Mouse (Mus musculus): ENCODE results near the gene Ate1.
"Not testable (repeated sequence)": the region's sequence is repeated elsewhere in the genome, so short reads cannot be mapped to it uniquely, and the experiment has no call there.

The Ate1 gene

DNA sequence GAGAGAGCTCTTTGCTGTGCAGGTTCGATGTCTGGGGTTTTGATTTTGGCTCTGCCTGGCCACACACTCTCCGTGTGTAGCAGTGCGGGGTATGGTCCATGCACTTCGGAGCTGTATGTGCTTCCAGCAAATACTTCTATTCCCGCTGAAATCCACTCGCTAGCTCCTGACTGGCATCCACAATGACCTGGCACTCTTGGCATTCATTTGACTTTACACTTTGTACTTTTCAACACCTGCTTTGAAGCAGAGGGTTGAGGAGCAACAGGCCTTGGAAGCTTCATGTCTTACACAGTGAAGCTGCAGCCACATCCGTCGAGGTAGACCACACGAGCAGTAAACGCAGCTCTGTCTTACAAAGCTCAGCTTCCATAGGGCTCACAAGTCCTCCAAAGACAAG lies 112.5 kb downstream of the Ate1 start:
- no peak for DNase-seq (ENCODE audit: inconsistent age in 2 of 2, low spot score in 1 of 2)

DNA sequence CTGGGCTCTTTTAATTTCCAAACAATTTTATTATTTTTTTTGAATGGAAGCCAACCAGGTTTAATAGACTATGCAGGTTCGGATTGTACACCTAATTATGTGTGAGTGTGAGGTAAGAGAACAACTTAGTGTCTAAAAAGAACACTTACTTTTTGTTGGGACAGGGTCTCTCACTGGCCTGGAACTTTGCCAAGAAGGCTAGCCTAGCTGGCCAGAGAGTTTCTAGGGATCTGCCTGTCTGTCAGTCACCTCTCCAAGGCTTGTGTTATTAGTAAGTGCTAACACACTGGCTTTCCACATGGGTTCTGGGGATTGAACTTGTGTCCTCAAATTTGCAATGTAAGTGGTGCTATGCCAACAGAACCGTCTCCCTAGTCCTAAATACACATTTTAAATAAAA lies 116.8 kb downstream of the Ate1 start:
- no peak for DNase-seq (ENCODE audit: inconsistent age in 2 of 2, low spot score in 1 of 2)

DNA sequence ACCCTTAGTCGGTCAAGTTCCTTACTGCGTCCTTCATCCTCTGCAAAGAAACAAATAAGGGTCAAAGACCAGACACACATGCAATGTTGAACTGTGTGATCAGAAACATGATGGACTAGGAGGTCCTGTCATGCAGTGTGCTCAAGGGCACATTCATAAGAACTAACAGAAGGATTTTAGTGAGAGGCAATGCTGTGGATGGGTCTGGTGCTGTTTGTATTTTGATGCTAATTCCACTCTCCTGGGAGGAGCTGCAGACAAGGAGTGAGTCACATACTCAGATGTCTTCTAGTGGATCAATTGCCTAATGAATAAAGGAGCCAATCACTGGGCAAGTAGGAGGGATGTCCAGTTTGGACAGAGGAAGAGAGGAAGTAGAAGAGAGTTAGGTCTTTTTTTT lies 125.5 kb downstream of the Ate1 start:
- no peak for DNase-seq (ENCODE audit: inconsistent age in 2 of 2, low spot score in 1 of 2)

DNA sequence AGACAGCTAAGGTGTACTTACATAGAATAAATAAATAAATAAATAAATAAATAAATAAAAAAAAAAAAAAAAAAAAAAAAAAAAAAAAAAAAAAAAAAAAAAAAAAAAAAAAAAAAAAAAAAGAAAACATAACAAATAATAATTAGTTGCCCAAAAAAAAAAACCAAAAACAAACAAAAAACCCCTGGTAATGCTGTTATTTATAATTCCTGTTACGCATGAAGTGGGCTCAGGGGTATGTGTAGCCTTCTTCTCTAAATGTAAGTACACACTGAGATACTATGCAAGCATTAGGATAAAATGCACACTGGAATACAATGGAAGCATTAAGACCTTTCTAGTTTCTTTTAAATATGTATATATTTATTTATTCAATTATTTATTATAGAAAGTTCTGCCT lies 130.1 kb downstream of the Ate1 start:
- DNase-seq (ENCODE audit: inconsistent age in 2 of 2, low spot score in 1 of 2), result not testable (repeated sequence)

DNA sequence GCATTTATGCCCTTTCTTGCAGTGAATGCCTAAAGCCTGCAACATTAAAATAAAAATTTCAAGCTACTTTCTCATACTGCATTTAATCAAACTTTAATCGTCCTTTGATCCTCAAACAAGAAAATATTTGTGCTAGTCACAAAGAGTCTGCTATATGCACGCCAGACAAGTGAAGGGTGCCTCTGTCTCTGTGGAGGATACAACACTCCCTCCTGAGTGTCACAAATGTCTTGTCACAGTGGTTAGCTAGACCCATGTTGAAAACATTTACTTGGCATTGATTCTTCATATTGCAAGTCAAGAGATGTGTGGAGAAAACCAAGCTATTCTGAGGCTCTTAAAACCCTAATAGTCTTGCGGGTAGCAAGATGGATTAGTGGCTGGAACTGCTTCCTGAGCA lies 133.9 kb downstream of the Ate1 start:
- no peak for DNase-seq (ENCODE audit: inconsistent age in 2 of 2, low spot score in 1 of 2)

DNA sequence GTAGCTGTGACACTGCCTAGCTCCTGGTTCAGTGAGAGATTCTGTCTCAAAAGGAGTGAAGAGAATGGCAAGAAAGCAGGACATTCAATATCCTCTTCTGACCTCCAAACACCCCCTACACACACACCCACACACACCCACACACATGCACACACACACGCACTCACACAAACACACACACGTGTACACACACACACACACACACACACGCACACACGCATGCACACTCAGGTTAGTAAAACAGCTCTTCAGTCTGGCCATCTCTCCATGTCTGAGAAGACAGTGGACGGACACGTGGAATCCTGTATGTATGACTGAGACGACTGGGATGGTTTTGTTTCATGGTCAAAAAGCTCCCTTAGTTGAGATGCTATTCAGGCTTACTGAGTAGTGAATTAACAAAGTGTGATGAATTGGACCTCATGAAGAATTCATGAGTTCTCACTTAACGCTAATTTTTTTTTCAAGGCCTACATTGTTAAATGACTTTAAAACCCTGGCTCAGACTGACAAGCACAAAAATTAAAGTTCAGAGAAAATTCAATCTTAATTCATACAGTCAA lies 134.4 kb downstream of the Ate1 start:
- DNase-seq (ENCODE audit: inconsistent age in 2 of 2, low spot score in 1 of 2), result no peak

DNA sequence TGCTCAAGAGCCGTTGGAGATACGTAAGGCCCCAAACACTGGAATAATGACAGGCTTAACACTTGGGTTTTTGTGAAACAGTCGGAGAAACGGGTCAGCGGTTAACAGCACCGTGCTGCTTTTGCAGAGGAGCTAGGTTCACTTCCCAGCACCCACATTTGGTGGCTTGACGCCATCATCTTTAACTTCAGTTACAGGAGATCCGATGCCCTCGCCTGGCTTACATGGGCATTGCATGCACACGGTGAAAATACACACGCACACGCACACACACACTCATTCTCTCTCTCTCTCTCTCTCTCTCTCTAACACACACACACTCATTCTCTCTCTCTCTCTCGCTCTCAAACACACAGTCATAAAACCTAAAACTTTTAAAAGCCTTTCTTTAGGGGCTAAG lies 138.0 kb downstream of the Ate1 start:
- DNase-seq (ENCODE audit: inconsistent age in 2 of 2, low spot score in 1 of 2), result no peak

DNA sequence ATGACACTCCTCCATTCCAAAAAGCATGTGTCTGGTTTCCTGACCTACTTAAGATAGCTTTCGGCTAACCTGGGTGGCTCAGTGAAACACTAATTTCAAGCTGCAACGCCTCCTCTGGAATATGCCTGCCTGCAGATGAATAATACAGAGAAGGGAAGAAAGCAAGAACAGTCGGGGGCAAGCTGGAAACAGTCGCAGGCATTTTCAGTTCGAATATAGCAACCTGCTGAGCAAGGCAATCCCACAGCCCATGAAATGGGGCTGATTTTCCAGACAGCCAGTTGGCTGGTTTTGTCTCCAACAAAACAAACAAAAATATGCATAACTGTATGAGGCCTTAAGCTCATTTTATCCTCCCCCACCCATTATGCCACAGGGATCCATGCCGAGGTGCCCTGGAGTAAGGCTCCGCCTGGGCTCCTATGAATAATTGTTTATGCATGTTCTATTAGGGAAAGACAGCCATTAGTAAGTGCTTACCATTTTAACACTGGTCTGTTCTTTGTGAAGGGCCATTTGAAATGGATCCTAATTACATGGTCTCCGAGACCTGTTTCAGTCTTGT lies 138.7 kb downstream of the Ate1 start:
- DNase-seq (ENCODE audit: inconsistent age in 2 of 2, low spot score in 1 of 2), result no peak

DNA sequence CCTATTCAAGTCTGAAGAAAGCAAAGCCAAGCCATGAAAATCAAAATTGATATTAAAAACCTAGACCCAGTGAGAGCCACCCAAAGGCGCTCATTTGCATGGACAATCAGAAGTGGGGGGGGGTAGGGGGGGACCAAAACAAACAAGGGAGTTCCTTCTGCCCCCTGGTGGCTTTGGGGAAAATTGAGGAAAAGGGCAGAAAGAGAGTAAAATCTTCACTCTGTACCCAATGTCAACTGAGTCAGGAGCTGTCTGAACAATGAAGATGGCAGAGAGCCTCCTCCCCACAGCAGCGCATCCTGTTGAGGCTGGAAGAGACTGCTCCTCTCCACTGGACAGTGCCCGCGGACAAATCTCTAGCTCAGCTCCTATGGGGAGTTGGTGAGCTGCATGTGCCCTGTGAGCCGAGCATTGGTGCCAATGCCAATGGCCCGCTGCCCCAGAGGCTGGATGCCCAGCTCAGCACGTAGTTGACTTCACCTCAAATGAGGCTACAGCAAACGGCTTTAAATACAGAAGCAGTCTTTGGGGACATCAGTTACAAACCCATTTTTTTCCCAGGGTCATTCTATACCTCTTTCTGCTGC lies 139.3 kb downstream of the Ate1 start:
- peak in 1 of 2 experiments; percentile 66 for DNase-seq (ENCODE audit: inconsistent age in 2 of 2, low spot score in 1 of 2)

DNA sequence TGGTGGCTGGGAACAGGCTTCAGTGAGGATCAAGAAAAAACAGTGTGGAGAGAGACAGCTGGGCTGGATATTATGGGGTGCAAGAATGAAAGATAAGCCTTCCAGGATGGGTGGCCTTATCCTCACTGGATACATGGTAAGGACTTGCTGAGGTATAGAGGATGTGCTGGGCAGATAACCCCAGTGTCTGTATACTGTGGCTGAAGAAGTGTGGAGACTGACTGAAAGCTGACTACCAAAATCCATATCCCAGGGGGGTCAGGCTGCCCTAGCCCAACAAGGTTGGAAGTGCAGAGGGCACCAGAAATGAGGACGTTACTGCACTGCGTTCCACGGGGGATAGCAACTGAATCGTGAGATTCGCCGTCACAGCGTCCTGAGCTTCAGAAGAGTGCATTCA lies 139.8 kb downstream of the Ate1 start:
- no peak for DNase-seq (ENCODE audit: inconsistent age in 2 of 2, low spot score in 1 of 2)

DNA sequence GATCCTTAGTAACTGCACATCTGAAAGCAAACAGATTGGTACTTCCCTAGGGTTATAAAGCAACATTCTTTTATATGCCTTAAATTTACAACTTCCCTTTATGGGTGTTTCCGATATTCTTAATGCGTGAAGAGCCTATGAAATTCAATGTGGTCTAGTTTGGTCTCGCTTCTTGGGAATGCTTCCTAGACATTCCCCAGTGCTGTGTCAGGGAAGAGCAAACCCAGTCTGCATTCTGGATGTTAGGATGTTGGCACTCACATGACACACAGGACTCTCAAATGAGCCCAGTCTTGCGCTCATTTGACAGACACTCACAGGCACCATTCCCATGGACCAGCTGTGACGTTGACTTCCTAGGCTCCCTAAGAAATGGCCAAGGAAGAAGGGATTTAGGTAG lies 140.3 kb downstream of the Ate1 start:
- no peak for DNase-seq (ENCODE audit: inconsistent age in 2 of 2, low spot score in 1 of 2)

DNA sequence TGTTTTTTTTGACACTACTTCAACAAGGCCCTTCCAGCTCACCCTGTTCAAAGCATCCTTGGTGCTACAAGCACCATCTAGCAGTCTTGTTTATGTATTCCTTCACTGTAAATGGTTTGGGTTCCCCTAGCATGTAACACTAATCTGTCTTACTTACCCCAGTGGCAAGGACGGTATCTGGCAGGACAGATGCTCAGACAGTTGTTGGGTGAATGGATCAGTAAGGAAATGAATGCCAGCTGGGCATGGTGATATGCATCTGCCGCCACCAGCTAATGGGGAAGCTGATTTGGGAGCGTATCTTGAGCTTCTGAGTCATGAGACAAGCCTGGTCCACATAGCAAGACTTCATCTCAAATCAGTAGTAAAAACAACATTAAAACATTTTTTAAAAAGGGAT lies 141.9 kb downstream of the Ate1 start:
- no peak for DNase-seq (ENCODE audit: inconsistent age in 2 of 2, low spot score in 1 of 2)

DNA sequence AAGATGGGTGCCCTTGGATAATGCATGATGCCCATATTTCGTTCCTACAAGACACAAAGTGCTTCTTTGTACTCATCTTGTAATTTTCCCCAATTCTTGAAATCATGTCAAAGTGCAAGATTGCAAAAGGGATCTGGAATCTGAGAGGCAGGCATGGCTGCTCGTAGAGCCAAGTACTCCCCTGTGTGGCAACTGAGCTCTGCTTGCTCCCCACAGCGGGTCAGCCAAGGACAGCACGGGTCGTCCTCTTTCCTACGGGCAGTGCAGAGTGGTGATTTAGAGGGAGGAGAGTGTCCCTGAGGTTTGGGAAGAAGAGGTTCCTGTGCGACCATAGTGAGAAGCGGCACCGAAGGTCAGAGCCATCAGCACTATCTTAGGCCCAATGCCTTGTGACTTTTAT lies 145.9 kb downstream of the Ate1 start:
- DNase-seq (ENCODE audit: inconsistent age in 2 of 2, low spot score in 1 of 2), result peak; percentile 78 to 87

DNA sequence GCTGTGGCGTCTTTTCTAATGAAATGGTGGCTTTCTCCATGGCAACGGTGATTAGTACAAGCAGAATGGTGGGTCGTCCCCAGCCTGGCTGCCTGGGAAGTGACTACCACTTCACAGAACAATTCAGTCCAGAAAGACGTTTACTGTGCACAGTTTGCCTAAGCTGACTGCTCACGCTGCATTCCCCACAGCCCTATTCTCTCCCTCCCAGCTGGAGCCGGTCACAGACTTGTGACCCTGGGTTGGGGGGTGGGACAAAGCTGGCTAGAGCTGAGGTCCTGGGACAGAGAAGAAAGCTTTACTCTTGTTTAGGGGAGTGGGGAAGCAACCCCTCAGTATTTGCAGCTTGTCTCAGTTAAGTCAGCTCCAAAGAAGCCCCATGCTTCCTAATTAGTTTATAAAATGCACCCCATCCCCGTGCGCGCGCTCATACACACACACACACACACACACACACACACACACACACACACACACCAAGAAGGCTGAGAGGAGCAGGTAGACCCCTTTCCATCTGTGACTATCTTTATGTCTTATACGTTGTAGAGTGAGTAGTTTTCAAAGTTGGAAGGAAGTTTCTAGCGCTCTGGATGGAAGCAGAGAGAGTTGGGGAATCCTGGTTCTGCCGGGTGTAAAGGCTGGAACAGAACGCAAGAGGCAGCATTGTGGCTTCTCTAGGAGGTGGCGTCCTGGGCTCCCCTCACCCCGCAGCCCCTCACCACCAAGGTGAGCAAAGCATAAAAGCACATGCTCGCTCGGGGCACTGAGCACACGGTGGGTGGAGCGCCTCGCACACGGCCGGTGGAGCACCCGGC lies 151.1 kb downstream of the Ate1 start:
- peak in 1 of 2 experiments; percentile 17 for DNase-seq (ENCODE audit: inconsistent age in 2 of 2, low spot score in 1 of 2)

DNA sequence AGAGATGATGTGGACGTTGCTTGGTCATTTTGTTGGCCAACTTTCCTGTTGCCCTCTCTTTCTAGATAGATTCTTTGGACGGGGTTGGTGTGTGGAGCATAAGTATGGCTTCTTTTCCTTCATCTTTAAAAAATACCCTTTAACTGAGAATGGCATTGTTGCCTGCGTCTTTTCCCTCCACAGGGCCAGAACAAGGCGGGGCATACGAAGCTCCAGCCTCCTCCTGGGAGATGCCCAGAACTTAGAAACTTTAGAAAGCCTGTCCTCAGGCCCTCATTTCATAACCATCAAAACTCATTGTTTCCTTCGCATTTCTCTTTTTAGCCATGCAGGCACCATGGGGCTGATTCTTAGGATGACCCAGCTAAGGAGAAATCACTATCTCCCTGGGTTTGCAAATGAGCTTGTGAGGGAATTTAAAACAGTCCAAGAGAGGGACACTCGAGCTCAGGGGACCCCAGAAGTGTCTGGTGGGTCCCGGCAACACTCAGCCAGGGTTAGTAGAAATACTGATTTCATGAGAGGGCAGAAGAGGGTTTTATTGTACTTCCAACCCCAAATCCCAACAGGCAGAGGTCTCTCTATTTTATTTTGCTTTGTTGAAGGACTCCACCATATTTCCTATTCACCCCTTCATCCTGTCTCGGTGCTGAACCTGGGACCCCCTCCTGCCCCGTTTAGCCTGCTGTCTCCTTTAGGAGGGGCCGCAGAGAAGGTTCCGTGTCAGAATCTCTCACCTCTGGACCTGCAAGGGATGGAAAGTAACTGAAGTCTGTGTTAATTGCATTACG lies 151.9 kb downstream of the Ate1 start:
- no peak for DNase-seq (ENCODE audit: inconsistent age in 2 of 2, low spot score in 1 of 2)

DNA sequence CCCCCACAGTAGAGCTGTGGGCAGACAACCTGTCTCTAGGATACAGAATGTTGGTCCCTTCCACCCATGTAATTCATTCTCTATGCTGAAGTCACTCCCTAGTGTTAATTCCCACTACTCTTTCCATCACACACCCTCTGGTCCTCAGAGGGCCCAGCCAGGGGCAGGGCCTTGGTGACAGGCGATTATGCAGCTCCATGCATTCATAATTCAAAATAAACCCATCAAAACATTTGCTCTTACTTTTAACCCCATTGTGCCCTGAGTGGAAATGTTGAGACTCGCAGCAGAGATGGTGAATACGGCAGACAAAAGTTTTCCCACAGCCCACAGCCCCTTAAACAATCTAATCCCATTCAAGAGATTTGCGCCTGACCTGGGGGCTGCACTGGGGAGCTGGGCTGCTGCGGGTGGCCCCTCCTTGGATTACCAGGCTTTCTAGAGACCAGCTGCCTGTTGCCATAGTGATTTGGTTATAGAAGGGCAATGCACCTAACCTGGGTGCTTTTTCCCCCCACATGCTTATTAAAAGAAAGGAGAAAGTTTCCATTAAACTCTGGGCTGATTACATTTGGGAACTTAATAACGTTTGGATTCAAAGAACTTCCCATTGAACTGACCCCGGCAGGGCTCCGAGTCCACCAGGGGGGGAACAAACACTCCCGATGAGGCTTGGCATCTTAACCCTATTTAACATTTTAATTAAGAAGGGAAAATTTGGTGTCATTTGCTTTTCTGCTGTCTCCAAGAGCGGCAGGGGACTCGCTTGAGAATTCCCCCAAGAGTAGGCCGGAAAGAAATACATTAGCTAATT lies 152.7 kb downstream of the Ate1 start:
- peak in 1 of 2 experiments; percentile 13 for DNase-seq (ENCODE audit: inconsistent age in 2 of 2, low spot score in 1 of 2)

DNA sequence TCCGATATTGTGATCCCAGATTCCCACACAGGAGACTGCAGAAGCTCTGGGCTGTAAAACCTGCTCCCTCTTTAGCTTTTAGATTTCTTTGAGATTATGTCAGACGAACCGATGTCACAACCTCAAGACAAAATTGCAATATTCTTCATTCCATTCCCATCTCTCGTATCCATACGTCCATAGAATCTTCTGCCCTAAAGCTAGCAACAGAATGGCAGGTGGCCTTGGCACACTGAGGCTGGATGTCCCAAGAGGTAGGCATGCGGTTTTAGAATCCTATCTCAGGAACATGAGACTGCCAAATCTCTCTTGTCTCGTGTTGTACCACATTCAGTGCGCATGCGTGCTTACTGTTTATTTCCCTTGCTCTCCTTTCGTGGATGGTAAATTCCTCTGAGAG lies 154.5 kb downstream of the Ate1 start:
- no peak for DNase-seq (ENCODE audit: inconsistent age in 2 of 2, low spot score in 1 of 2)
